Mouse (Mus musculus) heart, adult 9 months (tissue): ENCODE data around the gene Shisal2b.
A peak's percentile ranks its signal among the peaks of the same experiment; 100 is the strongest.

Experiments
- DNase-seq, 2 experiments: peaks; one replicate each; pipeline ENCODE4 v3.0.0; 2022; ENCODE audit warnings: low spot score in 2 of 2

Gene Shisal2b

GRCm38 (mm10) chr13:104816635-104817571 lies 46.8 kb downstream of the Shisal2b start, which contains the start of gene Cwc27:
Gene Cwc27 (minus strand): TSS chr13:104817142.
- DNase-seq, result peak; percentile 75 to 81

GRCm38 (mm10) chr13:104816270-104816634 lies 47.4 kb downstream of the Shisal2b start:
- no peak for DNase-seq

GRCm38 (mm10) chr13:104805681-104806080 lies 58.0 kb downstream of the Shisal2b start:
- DNase-seq, result no peak

GRCm38 (mm10) chr13:104799566-104800182 lies 64.0 kb downstream of the Shisal2b start:
- DNase-seq, result peak; percentile 15 to 41

GRCm38 (mm10) chr13:104799067-104799466 lies 64.6 kb downstream of the Shisal2b start:
- DNase-seq, result no peak
